Mouse (Mus musculus): ENCODE data around the gene Psg29.

DNA sequence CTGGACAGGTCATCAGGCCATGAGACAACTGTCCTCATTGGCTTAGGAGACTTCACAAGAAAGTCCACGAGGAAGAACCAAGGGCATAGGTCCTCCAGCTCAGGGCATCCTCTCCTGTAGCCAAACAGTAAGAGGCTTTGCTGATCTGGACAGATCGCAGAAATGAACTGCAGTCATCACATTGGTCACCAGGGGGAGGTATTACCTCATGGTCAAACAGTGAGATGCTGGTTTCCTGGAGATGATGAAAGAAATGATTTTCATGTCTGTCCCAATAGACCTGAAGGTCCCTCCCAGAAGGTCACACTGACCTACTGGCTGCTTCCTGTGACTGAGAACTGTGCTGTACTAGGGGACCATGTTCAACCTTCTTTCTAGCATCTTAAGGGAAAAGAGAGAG is 47.6 kb upstream of the Psg29 start:
- TF ChIP-seq CTCF (IDR thresholded peaks at IDR 0.05), result peak; percentile 55
- no peak for TF ChIP-seq EP300 (IDR thresholded peaks at IDR 0.05)
